Mouse (Mus musculus) lung, adult 2 months (tissue): ENCODE results near the gene Clcn1. TPM values are rescaled to one million over a fixed set of nuclear protein-coding genes. Genes with fewer than 3 reads are reported as not detected.
A peak's percentile ranks its signal among the peaks of the same experiment; 100 is the strongest.

Experiments used
- DNase-seq: peaks from one replicate; pipeline ENCODE4 v3.0.0; 2022
- H3K4me1 ChIP-seq: fragments of 200-500 bp; 2 replicates; pipeline ENCODE4 v1.6.1; 2011; ENCODE audit warnings: low read length; ENCODE audit not compliant: control insufficient read depth, insufficient read depth
- H3K4me3 ChIP-seq: fragments of 200-500 bp; replicated peaks from 2 replicates; pipeline ENCODE3; 2011; ENCODE audit warnings: low read depth, mild to moderate bottlenecking, control low read depth, low read length; ENCODE audit errors: extremely low read depth
- CTCF ChIP-seq: fragments of 200-500 bp; IDR thresholded peaks from 2 replicates; pipeline ENCODE4 v1.5.1; 2011; ENCODE audit warnings: mild to moderate bottlenecking, low read length, control low read depth; ENCODE audit not compliant: insufficient read depth
- POLR2A ChIP-seq: fragments of 200-500 bp; IDR thresholded peaks from 2 replicates; pipeline ENCODE4 v1.6.1; 2011; ENCODE audit warnings: low read depth, mild to moderate bottlenecking, control low read depth, low read length, borderline replicate concordance; ENCODE audit errors: extremely low read depth
- WGBS: fragments of 180-500 bp; shearing (Covaris S2); methylation state at CpG from one replicate; pipeline ENCODE4 v1.1.7; 2018; 5-methylcytosine and 5-hydroxymethylcytosine counted together
- polyA plus RNA-seq: library from polyadenylated mRNA; depleted of rRNA; stranded (reverse); fragments of >200 nt; gene quantifications from 2 replicates; pipeline ENCODE4 v1.2.3, GENCODE M21; 2012

Clcn1 gene
- polyA plus RNA-seq, 1 experiment, result 1.5 TPM

DNA sequence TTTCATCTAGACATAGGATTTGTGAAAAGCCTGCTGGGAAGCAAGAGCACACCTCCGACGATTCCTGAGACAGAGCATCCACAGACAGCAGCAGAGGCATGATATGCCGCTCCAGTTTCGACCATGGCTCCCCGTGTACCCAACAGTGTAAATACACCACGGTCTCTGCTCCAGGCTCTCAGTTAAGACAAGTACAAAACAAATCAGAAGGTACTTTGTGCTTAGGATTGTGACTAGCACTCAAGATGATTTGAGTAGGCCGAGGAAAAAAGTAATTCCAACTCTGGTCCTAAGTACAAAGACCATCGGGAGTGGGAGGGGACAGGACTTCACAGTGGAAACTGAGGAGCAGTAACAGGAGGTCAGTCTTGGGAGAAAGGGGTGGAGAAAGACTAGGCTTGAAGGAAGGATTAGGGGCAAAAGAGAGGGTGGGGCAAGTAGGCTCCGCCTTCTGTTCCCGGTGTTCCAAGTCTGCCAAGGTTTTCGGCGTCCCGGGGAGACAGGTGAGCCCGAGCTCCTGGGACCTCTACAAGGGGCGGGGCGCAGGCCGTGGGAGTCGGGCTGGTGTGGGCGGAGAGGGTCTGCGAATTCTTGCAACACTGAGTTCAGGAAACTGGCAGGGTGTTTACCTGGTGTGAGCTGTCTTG, 24.8 kb upstream of the Clcn1 start, which contains the start of gene Tmem139:
Gene Tmem139 (plus strand): TSS at position 447 of the 647 bp plus-strand sequence.
- Histone ChIP-seq H3K4me1 (no peaks in the 10 kb centered on the region; the same call in 1 of the 2 replicates), H3K4me3 (peak within 1 kb of the TSS; percentile 42)
- 26% methylated on average over 20 of the region's 20 CpGs for WGBS
- peak; percentile 64 for DNase-seq
- TF ChIP-seq CTCF (no peak), POLR2A (peak; percentile 22; the same call in 1 of the 2 replicates)

- no peaks in the 10 kb centered on the region; the same call in 1 of the 2 replicates for H3K4me1 ChIP-seq
- peak; percentile 95 for TF ChIP-seq CTCF
- TF ChIP-seq POLR2A, result peak; percentile 57; the same call in 1 of the 2 replicates
- under 1% methylated on average over 45 of the region's 51 CpGs for WGBS
- DNase-seq, result peak; percentile 97
- H3K4me3 ChIP-seq, result peak within 1 kb of the TSS; percentile 73
These were observed 21.7 kb upstream of the Clcn1 start, which contains the start of gene Casp2 for GRCm38 (mm10) chr6:42264626-42265312. Gene Casp2 (plus strand): TSS chr6:42264985.

GRCm38 (mm10) chr6:42265391-42266330, 20.8 kb upstream of the Clcn1 start:
- WGBS, result under 1% methylated on average over 21 of the region's 21 CpGs
- DNase-seq, result peak; percentile 17
- Histone ChIP-seq H3K4me1 (no peaks in the 10 kb centered on the region; the same call in 1 of the 2 replicates), H3K4me3 (peak overlapping the region; percentile 73)
- no peak for TF ChIP-seq POLR2A
- TF ChIP-seq CTCF, result no peak

DNA sequence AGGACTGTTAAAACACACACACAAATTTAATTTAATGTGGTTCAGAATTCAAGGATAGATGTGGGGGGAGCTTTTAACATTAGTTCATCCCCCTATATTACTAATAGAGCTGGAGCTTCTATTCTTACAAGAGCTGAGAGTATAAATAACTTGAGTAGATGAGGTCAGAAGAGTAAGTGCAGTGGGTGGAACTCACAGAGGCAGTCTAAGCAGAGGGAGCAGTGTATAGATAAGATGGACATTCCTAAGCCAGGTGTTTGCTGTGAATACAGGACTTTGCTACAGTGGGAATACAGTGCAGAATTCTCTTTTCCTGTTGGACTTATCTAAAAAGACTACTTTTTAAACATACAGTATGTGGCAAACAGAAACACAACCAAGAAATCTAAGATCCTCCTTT, 15.7 kb upstream of the Clcn1 start:
- TF ChIP-seq CTCF, result no peak
- no peak for TF ChIP-seq POLR2A
- Histone ChIP-seq H3K4me3 (no peak overlapping the region), H3K4me1 (no peaks in the 10 kb centered on the region; the same call in 1 of the 2 replicates)
- no peak for DNase-seq

GRCm38 (mm10) chr6:42276151-42276550, 10.3 kb upstream of the Clcn1 start:
- no peak for DNase-seq
- H3K4me1 ChIP-seq, result no peaks in the 10 kb centered on the region
- no peak overlapping the region for H3K4me3 ChIP-seq
- 46% methylated on average over 2 of the region's 2 CpGs for WGBS
- TF ChIP-seq CTCF (no peak), POLR2A (no peak)

DNA sequence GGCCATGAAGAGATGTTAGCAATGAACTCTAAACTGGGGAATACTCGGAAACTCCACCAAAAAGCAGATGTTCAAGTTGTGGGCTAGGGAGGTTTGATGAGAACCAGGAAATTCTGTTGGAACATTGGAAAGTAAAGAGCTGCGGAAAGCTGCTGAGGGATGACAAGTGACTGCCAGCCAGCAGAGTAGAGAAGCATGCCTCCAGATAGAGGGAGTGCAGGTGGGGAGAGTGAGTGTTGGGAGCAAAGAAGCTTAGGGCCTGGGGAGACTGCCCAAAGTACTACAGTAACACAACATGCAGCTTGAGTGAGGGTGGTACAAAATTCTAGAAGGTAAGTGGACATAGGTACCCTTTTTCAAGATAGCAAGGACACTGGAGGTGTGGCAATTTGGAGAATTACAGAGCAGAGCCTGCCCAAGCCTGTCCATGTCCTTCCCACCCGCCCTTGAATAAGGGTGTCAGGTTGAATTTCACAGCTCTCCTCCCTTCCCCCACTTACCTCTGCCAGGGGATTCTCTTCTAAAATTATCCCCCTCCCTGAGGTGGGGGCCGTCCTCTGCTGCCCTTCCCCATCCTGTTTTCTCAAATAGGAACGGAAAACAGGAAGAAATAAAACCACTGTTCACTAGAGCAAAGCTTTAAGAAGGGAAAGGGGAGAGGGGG, 3.5 kb upstream of the Clcn1 start:
- 65% methylated on average over 5 of the region's 5 CpGs for WGBS
- no peaks in the 10 kb centered on the region for H3K4me1 ChIP-seq
- no peak for DNase-seq
- TF ChIP-seq POLR2A, result no peak
- no peak for TF ChIP-seq CTCF
- H3K4me3 ChIP-seq, result no peak overlapping the region

GRCm38 (mm10) chr6:42287562-42287961, 1.1 kb downstream of the Clcn1 start:
- Histone ChIP-seq H3K4me1 (no peaks in the 10 kb centered on the region), H3K4me3 (no peak overlapping the region)
- TF ChIP-seq CTCF (no peak), POLR2A (no peak)
- no peak for DNase-seq

DNA sequence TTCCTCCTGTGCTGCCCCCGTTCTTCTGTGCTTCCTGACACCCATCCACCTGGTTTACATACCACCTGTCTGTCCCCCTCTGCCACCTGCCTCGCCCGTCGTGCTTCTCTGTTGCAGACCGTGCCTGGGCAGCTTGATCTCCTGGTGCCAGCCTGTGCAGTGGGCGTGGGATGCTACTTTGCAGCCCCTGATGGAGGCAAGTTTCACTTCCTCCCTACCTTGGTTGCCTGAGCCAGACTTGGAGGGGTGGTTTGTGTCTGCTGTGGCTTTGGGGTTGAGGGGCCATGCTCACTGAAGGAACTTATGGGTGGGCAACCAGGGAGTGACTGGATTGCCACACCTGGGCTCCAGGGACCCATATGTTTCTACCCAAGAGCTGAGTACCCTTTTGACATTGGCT, 6.8 kb downstream of the Clcn1 start:
- no peak for DNase-seq
- Histone ChIP-seq H3K4me1 (no peaks in the 10 kb centered on the region), H3K4me3 (no peak overlapping the region)
- 73% methylated on average over 6 of the region's 6 CpGs for WGBS
- TF ChIP-seq CTCF (no peak), POLR2A (no peak)

DNA sequence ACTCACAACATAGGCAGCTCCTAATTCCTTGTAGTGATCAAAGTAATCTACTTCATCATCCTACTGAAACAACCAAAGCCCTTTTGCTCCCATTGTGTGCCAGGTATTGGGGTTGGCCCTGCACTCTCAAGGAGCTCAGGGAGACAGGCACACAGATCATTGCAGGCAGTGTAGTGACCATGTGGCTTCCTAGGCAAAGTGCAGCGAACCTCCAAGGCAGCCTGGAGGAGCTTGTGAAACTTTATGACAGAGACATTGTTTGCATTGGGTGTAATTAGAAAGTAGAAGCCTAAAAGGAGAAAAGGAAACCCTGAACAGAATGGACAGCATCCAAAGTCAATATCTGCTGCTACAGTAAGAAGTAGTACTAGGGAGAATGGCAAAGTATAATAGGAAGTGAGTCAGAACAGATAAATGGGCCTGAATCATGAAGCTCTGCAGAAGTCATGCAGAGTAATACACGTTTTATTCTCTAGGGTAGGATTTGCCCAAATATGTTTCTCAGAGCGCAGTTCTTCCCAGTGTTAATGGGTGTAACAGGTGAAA, 9.1 kb downstream of the Clcn1 start:
- 57% methylated on average over 3 of the region's 3 CpGs for WGBS
- DNase-seq, result no peak
- Histone ChIP-seq H3K4me1 (no peaks in the 10 kb centered on the region), H3K4me3 (no peak overlapping the region)
- TF ChIP-seq POLR2A (no peak), CTCF (no peak)
